Mouse (Mus musculus): Measurements from ENCODE around the gene Sept11.

- TF ChIP-seq CTCF (IDR thresholded peaks at IDR 0.05; ENCODE audit: insufficient read depth, low read depth, low read length) (no peak), POLR2A (IDR thresholded peaks at IDR 0.05; ENCODE audit: insufficient read depth, low read depth, low read length) (no peak)
Observed at GRCm38 (mm10) chr5:93114515-93114914, 21.3 kb downstream of the Sept11 start.

All from olfactory bulb, adult 2 months (tissue).